Mouse (Mus musculus) thymus, adult 2 months (tissue): Measurements from ENCODE around the gene Rrp7a.
"Not testable (repeated sequence)": the region's sequence is repeated elsewhere in the genome, so short reads cannot be mapped to it uniquely, and the experiment has no call there.

Experiments
- CTCF ChIP-seq: fragments of 200-500 bp; IDR thresholded peaks from 2 replicates; pipeline ENCODE4 v1.5.1; 2012; ENCODE audit warnings: mild to moderate bottlenecking, control low read depth, low read length, moderate library complexity, borderline replicate concordance; ENCODE audit not compliant: control insufficient read depth, poor library complexity, insufficient read depth; ENCODE audit errors: extremely low read depth
- POLR2A ChIP-seq: fragments of 200-500 bp; IDR thresholded peaks from 2 replicates; pipeline ENCODE4 v1.6.1; 2012; ENCODE audit warnings: mild to moderate bottlenecking, low read length, control low read depth, moderate library complexity; ENCODE audit not compliant: control insufficient read depth, poor library complexity, insufficient read depth; ENCODE audit errors: extremely low read depth

GRCm38 (mm10) chr15:83127037-83127436, 4.4 kb upstream of the Rrp7a start:
- not testable (repeated sequence) for TF ChIP-seq CTCF, POLR2A
